Mouse (Mus musculus) heart, embryonic 15.5 days (tissue): ENCODE data around the gene Ehd4. TPM values are rescaled to one million over a fixed set of nuclear protein-coding genes. Genes with fewer than 3 reads are reported as not detected.

Experiments used
- ATAC-seq: fragments of 200-750 bp; cut with Nextera tagmentation; replicated peaks from 2 replicates; pipeline ENCODE4 v1.8.0; 2017; ENCODE audit warnings: low read depth, moderate TSS enrichment; ENCODE audit not compliant: insufficient number of reproducible peaks, insufficient read depth, low FRiP score
- H3K27ac ChIP-seq: fragments of 300-500 bp; sonication (generic); 2 replicates; pipeline ENCODE4 v1.5.1; 2015; ENCODE audit warnings: mild to moderate bottlenecking, inconsistent platforms
- H3K27me3 ChIP-seq: fragments of 300-500 bp; sonication (generic); 2 replicates; pipeline ENCODE4 v1.6.1; 2015; ENCODE audit warnings: inconsistent platforms
- H3K36me3 ChIP-seq: fragments of 300-500 bp; sonication (generic); 2 replicates; pipeline ENCODE4 v1.6.1; 2015; ENCODE audit warnings: mild to moderate bottlenecking, inconsistent platforms
- H3K4me1 ChIP-seq: fragments of 300-500 bp; sonication (generic); replicated peaks from 2 replicates; pipeline ENCODE4 v1.6.1; 2015; ENCODE audit warnings: inconsistent platforms
- H3K4me2 ChIP-seq: fragments of 300-500 bp; sonication (generic); 2 replicates; pipeline ENCODE4 v1.6.1; 2015; ENCODE audit warnings: inconsistent platforms, mild to moderate bottlenecking, moderate library complexity
- H3K4me3 ChIP-seq: fragments of 300-500 bp; sonication (generic); 2 replicates; pipeline ENCODE4 v1.5.1; 2015; ENCODE audit warnings: mild to moderate bottlenecking, inconsistent platforms
- H3K9ac ChIP-seq: fragments of 300-500 bp; sonication (generic); 2 replicates; pipeline ENCODE4 v1.6.1; 2015; ENCODE audit warnings: mild to moderate bottlenecking, inconsistent platforms
- H3K9me3 ChIP-seq: fragments of 300-500 bp; sonication (generic); replicated peaks from 2 replicates; pipeline ENCODE4 v1.6.1; 2016; ENCODE audit warnings: inconsistent platforms
- WGBS: fragments of 180-500 bp; shearing (Covaris S2); methylation state at CpG from one replicate; pipeline ENCODE4 v1.1.7; 2015; ENCODE audit warnings: mixed read lengths; 5-methylcytosine and 5-hydroxymethylcytosine counted together
- polyA plus RNA-seq: library from polyadenylated mRNA; unstranded; fragments of >200 nt; fragmentation: Nextera tagmentation; extraction: Ambion mirVana; gene quantifications from 2 replicates; pipeline ENCODE4 v1.2.1, GENCODE M21; 2015

Ehd4 gene
- polyA plus RNA-seq, 1 experiment from 2014 or later: 188 TPM

- 76% methylated on average over 4 of the region's 4 CpGs for WGBS
- Histone ChIP-seq H3K36me3 (no peaks in the 10 kb centered on the region), H3K9ac (no peak overlapping the region), H3K27ac (no peak overlapping the region), H3K9me3 (no peaks in the 10 kb centered on the region), H3K4me2 (no peak overlapping the region), H3K4me1 (peaks cover 10% of the 10 kb centered on the region), H3K27me3 (peaks cover 24% of the 10 kb centered on the region), H3K4me3 (no peak overlapping the region)
- no peak for ATAC-seq
These were observed 80.3 kb downstream of the Ehd4 start for GRCm38 (mm10) chr2:120074096-120074495.

- Histone ChIP-seq H3K4me1 (no peaks in the 10 kb centered on the region), H3K27me3 (0 out of 2 replicates have a peak, but pooled peaks cover 8% of the 10 kb centered on the region), H3K9ac (no peak overlapping the region), H3K9me3 (no peaks in the 10 kb centered on the region), H3K36me3 (no peaks in the 10 kb centered on the region), H3K4me3 (no peak overlapping the region), H3K27ac (no peak overlapping the region), H3K4me2 (no peak overlapping the region)
- 74% methylated on average over 8 of the region's 8 CpGs for WGBS
- no peak for ATAC-seq
These were observed 84.9 kb downstream of the Ehd4 start for GRCm38 (mm10) chr2:120069466-120069990.

- no peaks in the 10 kb centered on the region for H3K4me1 ChIP-seq
- no peak overlapping the region for H3K4me2 ChIP-seq
- H3K36me3 ChIP-seq: no peaks in the 10 kb centered on the region
- H3K27ac ChIP-seq: no peak overlapping the region
- no peak for ATAC-seq
- 0 out of 2 replicates have a peak, but pooled peaks cover 8% of the 10 kb centered on the region for H3K27me3 ChIP-seq
- 54% methylated on average over 16 of the region's 16 CpGs for WGBS
- no peaks in the 10 kb centered on the region for H3K9me3 ChIP-seq
- no peak overlapping the region for H3K9ac ChIP-seq
- no peak overlapping the region for H3K4me3 ChIP-seq
These were observed 85.6 kb downstream of the Ehd4 start for GRCm38 (mm10) chr2:120068555-120069465.

GRCm38 (mm10) chr2:120066224-120066623 lies 88.2 kb downstream of the Ehd4 start:
- 0 out of 2 replicates have a peak, but pooled peaks cover 12% of the 10 kb centered on the region for H3K27me3 ChIP-seq
- no peak overlapping the region for H3K27ac ChIP-seq
- ATAC-seq: no peak
- H3K9ac ChIP-seq: no peak overlapping the region
- no peaks in the 10 kb centered on the region for H3K4me1 ChIP-seq
- no peak overlapping the region for H3K4me3 ChIP-seq
- no peaks in the 10 kb centered on the region for H3K36me3 ChIP-seq
- H3K4me2 ChIP-seq: no peak overlapping the region
- 71% methylated on average over 3 of the region's 3 CpGs for whole genome bisulfite sequencing
- no peaks in the 10 kb centered on the region for H3K9me3 ChIP-seq

GRCm38 (mm10) chr2:120065243-120065642 lies 89.2 kb downstream of the Ehd4 start:
- Histone ChIP-seq H3K27ac (no peak overlapping the region), H3K9me3 (no peaks in the 10 kb centered on the region), H3K27me3 (0 out of 2 replicates have a peak, but pooled peaks cover 12% of the 10 kb centered on the region), H3K9ac (no peak overlapping the region), H3K36me3 (no peaks in the 10 kb centered on the region), H3K4me3 (no peak overlapping the region), H3K4me2 (no peak overlapping the region), H3K4me1 (no peaks in the 10 kb centered on the region)
- 87% methylated on average over 10 of the region's 10 CpGs for WGBS
- ATAC-seq: no peak

- H3K27ac ChIP-seq: no peak overlapping the region
- H3K27me3 ChIP-seq: 0 out of 2 replicates have a peak, but pooled peaks cover 9% of the 10 kb centered on the region
- H3K4me1 ChIP-seq: no peaks in the 10 kb centered on the region; the same call in 1 of the 2 replicates
- WGBS: 68% methylated on average over 6 of the region's 6 CpGs
- no peak overlapping the region for H3K4me3 ChIP-seq
- H3K4me2 ChIP-seq: no peak overlapping the region
- H3K36me3 ChIP-seq: no peaks in the 10 kb centered on the region
- ATAC-seq: no peak
- no peak overlapping the region for H3K9ac ChIP-seq
- H3K9me3 ChIP-seq: no peaks in the 10 kb centered on the region
These were observed 89.8 kb downstream of the Ehd4 start for GRCm38 (mm10) chr2:120064639-120065038.

GRCm38 (mm10) chr2:120062248-120062647 lies 92.2 kb downstream of the Ehd4 start:
- Histone ChIP-seq H3K27me3 (0 out of 2 replicates have a peak, but pooled peaks cover 4% of the 10 kb centered on the region), H3K36me3 (no peaks in the 10 kb centered on the region), H3K4me3 (no peak overlapping the region), H3K4me2 (no peak overlapping the region), H3K4me1 (no peaks in the 10 kb centered on the region; the same call in 1 of the 2 replicates), H3K27ac (no peak overlapping the region), H3K9ac (no peak overlapping the region), H3K9me3 (no peaks in the 10 kb centered on the region)
- 79% methylated on average over 8 of the region's 8 CpGs for WGBS
- no peak for ATAC-seq

- no peak for ATAC-seq
- Histone ChIP-seq H3K9me3 (no peaks in the 10 kb centered on the region), H3K9ac (no peak overlapping the region), H3K36me3 (no peaks in the 10 kb centered on the region), H3K4me3 (no peak overlapping the region), H3K4me2 (no peak overlapping the region), H3K4me1 (peaks cover 12% of the 10 kb centered on the region), H3K27me3 (0 out of 2 replicates have a peak, but pooled peaks cover 4% of the 10 kb centered on the region), H3K27ac (no peak overlapping the region)
- 72% methylated on average over 9 of the region's 9 CpGs for WGBS
These were observed 93.8 kb downstream of the Ehd4 start for GRCm38 (mm10) chr2:120060651-120061050.

GRCm38 (mm10) chr2:120060190-120060589 lies 94.2 kb downstream of the Ehd4 start:
- no peak overlapping the region for H3K4me2 ChIP-seq
- H3K4me3 ChIP-seq: no peak overlapping the region
- H3K9me3 ChIP-seq: no peaks in the 10 kb centered on the region
- 0 out of 2 replicates have a peak, but pooled peaks cover 4% of the 10 kb centered on the region for H3K27me3 ChIP-seq
- 61% methylated on average over 6 of the region's 6 CpGs for WGBS
- ATAC-seq: no peak
- H3K36me3 ChIP-seq: no peaks in the 10 kb centered on the region
- H3K9ac ChIP-seq: no peak overlapping the region
- peaks cover 16% of the 10 kb centered on the region for H3K4me1 ChIP-seq
- no peak overlapping the region for H3K27ac ChIP-seq

- peaks cover 24% of the 10 kb centered on the region for H3K4me1 ChIP-seq
- H3K4me3 ChIP-seq: no peak overlapping the region
- no peak for ATAC-seq
- H3K27ac ChIP-seq: no peak overlapping the region
- H3K9me3 ChIP-seq: no peaks in the 10 kb centered on the region
- H3K4me2 ChIP-seq: no peak overlapping the region
- no peak overlapping the region for H3K9ac ChIP-seq
- H3K27me3 ChIP-seq: 0 out of 2 replicates have a peak, but pooled peaks cover 4% of the 10 kb centered on the region
- H3K36me3 ChIP-seq: no peaks in the 10 kb centered on the region
- 70% methylated on average over 3 of the region's 3 CpGs for WGBS
These were observed 94.9 kb downstream of the Ehd4 start for GRCm38 (mm10) chr2:120059466-120059865.

- no peaks in the 10 kb centered on the region for H3K9me3 ChIP-seq
- no peak overlapping the region for H3K4me3 ChIP-seq
- ATAC-seq: no peak
- 0 out of 2 replicates have a peak, but pooled peaks cover 4% of the 10 kb centered on the region for H3K27me3 ChIP-seq
- H3K36me3 ChIP-seq: no peaks in the 10 kb centered on the region
- H3K9ac ChIP-seq: no peak overlapping the region
- H3K4me2 ChIP-seq: no peak overlapping the region
- H3K4me1 ChIP-seq: peaks cover 30% of the 10 kb centered on the region
- H3K27ac ChIP-seq: no peak overlapping the region
- WGBS: 81% methylated on average over 4 of the region's 4 CpGs
These were observed 95.6 kb downstream of the Ehd4 start for GRCm38 (mm10) chr2:120058818-120059217.
